Mouse (Mus musculus): ENCODE data around the gene Fntb. TPM values are rescaled to one million over a fixed set of nuclear protein-coding genes. Genes with fewer than 3 reads are reported as not detected.

Gene Fntb
- total RNA-seq, 4 experiments from 2014 or later, result 10.4 to 12.0 (median 11.6) TPM

- no peak for DNase-seq (ENCODE audit: low spot score in 2 of 2)
Observed at GRCm38 (mm10) chr12:76885103-76885502, 119.7 kb downstream of the Fntb start.

GRCm38 (mm10) chr12:76886826-76887225 lies 121.4 kb downstream of the Fntb start:
- no peak for DNase-seq (ENCODE audit: low spot score in 2 of 2)

DNA sequence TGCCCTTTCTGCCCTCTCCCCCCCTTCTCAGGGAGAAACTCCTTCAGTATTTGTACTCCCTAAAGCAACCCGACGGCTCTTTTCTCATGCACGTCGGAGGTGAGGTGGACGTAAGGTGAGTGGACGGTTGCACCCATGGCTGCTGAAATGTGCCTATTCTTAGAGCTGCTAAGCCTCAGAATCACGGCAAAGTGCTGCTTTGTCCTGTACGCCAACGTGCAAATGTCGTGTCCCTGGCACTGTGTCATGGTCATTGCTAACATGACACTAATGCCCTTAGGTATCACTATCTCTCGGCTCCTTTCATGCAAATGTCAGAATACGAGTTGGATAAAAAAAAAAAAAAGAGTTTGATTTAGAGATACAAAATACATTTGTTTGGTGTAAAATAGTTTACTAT lies 122.6 kb downstream of the Fntb start:
- DNase-seq (ENCODE audit: low spot score in 2 of 2), result no peak

GRCm38 (mm10) chr12:76889404-76890184 lies 124.2 kb downstream of the Fntb start:
- no peak for DNase-seq (ENCODE audit: low spot score in 2 of 2)

DNA sequence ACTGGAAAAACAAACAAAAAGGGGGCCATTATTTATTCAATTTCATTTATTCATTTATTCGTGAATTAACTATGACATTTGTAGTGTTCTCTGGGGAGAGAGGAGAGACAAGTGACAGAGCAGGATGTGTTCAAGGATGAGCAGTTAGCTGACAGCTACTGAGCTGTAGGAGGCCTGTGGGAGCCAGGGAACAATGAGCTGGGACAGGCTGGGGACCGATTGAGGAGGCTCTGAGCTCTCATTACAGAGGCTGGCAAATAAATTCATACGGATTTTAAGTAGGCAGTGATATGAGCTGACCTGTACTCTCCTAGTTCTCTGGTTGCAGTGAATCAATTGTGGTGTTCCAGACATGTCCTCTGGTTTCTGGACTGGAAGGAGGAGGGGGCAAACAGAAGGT lies 125.8 kb downstream of the Fntb start:
- no peak for DNase-seq (ENCODE audit: low spot score in 2 of 2)

GRCm38 (mm10) chr12:76892910-76893695 lies 127.7 kb downstream of the Fntb start:
- DNase-seq (ENCODE audit: low spot score in 2 of 2), result no peak

DNA sequence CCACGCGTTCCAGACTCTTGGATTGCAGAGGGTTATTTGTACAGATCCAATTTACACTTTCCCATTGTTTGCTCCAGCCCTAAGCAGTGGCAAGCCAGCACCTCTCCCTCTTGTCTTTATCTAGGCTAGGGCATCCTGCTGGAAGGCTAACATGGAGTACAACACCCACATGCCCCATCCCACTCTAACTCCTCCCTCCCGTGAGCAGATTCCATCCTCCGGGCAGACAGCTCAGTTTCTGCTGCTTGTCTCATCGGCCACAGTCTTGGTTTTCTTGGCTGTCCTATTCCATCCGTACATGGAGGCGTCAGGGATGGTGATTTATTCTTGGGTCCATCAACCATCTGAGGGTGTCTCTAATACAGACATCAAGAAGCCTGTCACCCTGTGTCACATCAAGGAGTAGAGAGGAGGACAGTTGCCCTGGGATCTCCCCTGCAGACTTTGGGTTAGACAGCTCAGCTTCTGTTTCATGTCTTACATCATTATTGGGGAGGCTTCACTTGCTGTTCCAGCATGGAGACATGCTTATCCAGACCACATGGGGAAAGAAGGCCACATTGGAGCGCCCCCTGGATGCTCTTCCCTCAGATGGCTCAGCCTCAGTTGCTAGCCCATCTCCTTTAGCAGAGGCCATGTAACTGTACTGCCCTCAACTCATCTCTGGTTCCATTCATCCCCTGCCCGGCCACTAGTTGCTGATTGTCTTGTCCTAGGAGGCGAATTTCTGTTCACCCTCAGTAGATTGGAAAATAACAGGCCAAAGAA lies 129.6 kb downstream of the Fntb start:
- DNase-seq (ENCODE audit: low spot score in 2 of 2), result no peak

- no peak for DNase-seq (ENCODE audit: low spot score in 2 of 2)
Observed at GRCm38 (mm10) chr12:76895777-76896176, 130.4 kb downstream of the Fntb start.

DNA sequence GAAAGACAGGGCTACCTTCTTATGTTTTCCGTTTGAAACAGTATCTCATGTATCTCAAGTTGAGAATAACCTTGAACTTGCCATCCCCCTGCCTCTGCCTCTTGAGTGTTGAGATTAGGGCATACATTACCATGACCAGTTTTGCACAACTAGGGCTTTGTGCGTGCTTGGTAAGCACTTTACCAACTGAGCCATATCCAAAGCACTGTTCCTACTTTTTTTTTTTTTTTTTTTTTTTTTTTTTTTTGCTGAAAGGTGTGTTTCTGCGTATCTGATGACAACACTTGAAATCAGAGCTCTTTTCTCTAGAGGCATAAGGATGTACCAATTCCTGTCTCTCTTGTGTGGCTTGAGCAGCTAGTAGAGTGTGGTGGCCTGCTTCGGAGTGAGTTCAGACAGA lies 131.2 kb downstream of the Fntb start:
- no peak for DNase-seq (ENCODE audit: low spot score in 2 of 2)

GRCm38 (mm10) chr12:76897006-76897405 lies 131.6 kb downstream of the Fntb start:
- DNase-seq (ENCODE audit: low spot score in 2 of 2), result peak in 1 of 2 experiments; percentile 15

GRCm38 (mm10) chr12:76898141-76898540 lies 132.8 kb downstream of the Fntb start:
- DNase-seq (ENCODE audit: low spot score in 2 of 2), result no peak

DNA sequence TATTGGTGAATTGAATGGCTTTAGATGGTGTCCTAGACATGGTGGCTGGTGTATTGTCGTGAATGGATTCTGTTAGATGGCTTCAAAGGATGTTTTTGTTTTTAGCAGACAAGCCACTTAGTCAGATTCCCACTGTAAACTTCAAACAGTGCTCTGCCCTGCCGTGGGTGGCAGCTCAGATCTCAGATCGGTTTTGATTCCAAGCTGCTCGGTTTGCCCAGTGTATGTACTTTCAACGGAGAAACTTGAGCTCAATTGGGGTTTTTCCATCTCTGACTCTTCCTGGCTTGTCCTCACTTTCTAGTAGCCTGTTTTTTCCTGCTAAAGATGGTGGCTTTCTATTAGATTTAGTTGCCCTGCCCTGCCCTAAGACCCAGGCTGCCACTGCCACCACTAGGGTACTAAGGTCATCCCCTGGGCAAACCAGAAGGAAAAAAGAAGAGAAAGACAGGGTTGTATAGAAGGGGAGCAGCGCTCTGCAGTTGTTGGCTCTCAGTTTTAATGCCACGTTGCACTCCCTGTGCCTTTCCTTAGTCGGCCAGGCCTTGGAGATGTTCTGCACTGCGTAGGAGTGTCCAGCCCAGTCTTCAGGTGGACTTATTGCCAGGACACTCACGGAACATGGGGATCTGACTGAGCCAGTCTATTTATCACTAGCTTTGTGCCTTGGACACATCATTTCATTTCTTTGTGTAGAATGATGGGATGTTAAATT lies 134.0 kb downstream of the Fntb start:
- peak; percentile 9 to 31 for DNase-seq (ENCODE audit: low spot score in 2 of 2)

- DNase-seq (ENCODE audit: low spot score in 2 of 2), result no peak
Observed at GRCm38 (mm10) chr12:76901508-76902294, 136.3 kb downstream of the Fntb start.

DNA sequence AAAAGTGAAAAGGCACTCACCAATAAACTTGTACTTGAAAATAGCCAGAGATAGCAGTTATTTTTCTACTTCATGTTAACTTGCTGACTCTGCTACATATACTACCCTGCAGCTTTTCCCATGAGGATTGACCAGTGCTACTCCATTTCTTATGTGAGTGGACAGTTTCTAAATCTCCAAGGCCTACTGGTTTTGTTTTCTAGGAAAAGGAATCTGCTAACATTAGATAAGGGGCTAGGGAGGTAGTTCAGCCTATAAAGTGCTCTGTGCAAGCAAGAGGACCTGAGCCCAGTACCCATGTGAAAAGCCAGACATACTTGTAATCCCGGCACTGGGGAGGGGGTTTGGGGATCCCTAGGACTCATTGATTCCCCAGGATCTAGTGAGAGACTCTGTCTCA lies 140.9 kb downstream of the Fntb start:
- no peak for DNase-seq (ENCODE audit: low spot score in 2 of 2)

- no peak for DNase-seq (ENCODE audit: low spot score in 2 of 2)
Observed at GRCm38 (mm10) chr12:76909218-76909617, 143.8 kb downstream of the Fntb start.

- DNase-seq (ENCODE audit: low spot score in 2 of 2), result no peak
Observed at GRCm38 (mm10) chr12:76910258-76910940, 145.0 kb downstream of the Fntb start.

DNA sequence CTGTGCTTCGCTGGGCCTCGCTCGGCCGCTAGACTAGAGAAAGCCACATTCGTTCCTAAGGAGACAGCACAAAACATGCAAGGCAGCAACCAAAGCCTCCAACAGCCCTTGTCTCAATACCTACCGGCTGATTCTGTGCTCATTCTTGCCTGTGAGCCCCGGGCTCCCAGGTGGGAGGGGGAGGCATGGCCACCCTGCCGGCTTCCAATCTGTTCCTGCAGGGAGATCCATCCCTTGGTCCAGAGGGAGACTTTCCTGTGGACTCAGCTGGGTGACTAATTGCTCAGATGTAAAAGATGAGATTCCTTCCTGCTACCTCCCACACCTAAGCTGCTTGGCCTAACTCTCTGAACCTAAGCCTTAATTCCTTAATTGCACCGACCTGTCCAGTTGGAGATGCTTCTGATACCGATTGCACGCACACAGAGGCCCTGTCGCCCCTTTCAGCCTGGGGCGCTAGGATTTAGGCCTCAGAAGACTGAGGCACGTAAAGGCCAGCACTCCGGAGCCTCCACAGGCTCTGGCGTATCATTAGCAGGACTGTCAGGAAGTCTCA lies 145.9 kb downstream of the Fntb start:
- no peak for DNase-seq (ENCODE audit: low spot score in 2 of 2)

DNA sequence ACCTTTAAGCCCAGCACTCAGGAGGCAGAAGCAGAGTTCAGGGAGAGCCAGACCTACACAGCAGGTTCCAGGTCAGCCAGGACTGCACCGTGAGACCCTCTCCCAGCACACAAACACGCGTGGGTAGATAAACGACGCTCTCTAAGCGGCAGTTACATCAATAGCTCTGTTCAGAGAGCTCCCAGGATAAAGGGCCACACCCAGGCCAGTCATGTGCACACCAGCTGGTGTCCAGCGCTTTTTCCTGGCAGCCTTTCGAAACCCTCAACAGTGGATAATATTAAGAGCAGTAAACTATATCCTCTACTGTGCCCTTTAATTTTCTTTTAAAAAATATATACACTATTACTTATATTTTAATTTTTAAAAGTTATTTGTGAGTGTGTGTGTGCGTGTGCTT lies 146.8 kb downstream of the Fntb start:
- no peak for DNase-seq (ENCODE audit: low spot score in 2 of 2)

- DNase-seq (ENCODE audit: low spot score in 2 of 2), result no peak
Observed at GRCm38 (mm10) chr12:76916163-76916562, 150.8 kb downstream of the Fntb start.

DNA sequence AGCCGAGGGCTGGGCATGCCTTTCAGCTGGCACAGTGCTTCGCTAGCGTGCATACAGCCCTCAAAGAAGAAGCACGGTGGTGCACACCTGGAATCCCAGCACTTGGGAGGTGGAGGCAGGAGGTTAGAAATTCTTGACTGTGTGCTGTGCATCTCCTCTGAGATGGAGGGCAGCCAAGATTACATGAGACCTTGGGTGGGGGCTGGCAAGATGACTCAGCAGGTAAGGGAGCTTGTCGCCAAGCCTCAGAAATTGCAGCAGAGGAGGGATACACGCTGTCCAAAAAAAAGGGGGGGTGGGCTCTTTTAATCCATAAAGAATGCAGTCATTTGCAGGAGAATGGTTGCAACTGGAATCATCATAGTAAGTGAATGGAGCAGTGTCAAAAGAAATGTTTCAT lies 152.7 kb downstream of the Fntb start:
- no peak for DNase-seq (ENCODE audit: low spot score in 2 of 2)

All from gastrocnemius, adult 8-10 months (tissue).